Mouse (Mus musculus): ENCODE results near the gene Tmprss11g. TPM values are rescaled to one million over a fixed set of nuclear protein-coding genes. Genes with fewer than 3 reads are reported as not detected.

Gene Tmprss11g
- polyA plus RNA-seq (2015; fragmentation: Nextera tagmentation; extraction: Ambion mirVana), result not detected in 2 replicates

DNA sequence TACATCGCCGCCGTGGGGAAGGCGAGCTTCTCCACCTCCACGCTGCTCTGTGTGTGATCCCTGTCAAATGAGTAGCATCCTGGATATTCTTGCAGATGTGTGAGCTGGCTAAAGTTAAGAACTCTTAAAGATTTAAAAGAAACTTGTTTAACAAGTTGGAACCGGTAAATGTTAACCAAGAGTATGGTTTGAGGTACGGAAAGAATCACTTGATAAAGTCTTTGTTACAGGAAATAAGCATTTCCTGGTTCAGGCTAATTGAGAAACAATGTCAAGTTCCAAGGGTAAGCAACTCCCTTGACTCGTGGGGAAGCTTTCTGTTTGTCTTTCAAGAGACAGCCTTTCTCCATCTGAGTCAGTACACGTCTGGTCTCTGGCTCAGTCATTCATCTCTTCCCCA lies at the start of gene Tmprss11g:
TSS of gene Tmprss11g (minus strand) at position 101 of the 400 bp plus-strand sequence.
- Histone ChIP-seq H3K4me1 (replicated peaks; ENCODE audit: control insufficient read depth, insufficient read depth, low read length) (no peaks in the 10 kb centered on the region), H3K9me3 (ENCODE audit: control insufficient read depth) (no peaks in the 10 kb centered on the region), H3K4me2 (replicated peaks; ENCODE audit: low read depth) (no peak within 1 kb of the TSS), H3K27ac (ENCODE audit: low read depth, low read length) (no peak within 1 kb of the TSS), H3K27me3 (replicated peaks; ENCODE audit: control insufficient read depth, insufficient read depth, low read length) (no peaks in the 10 kb centered on the region), H3K4me3 (ENCODE audit: low read depth, low read length) (no peak within 1 kb of the TSS), H3K36me3 (ENCODE audit: control insufficient read depth, insufficient read depth) (no peaks in the 10 kb centered on the region), H3K9ac (ENCODE audit: low read depth, low read length) (no peak within 1 kb of the TSS)
- WGBS, result 68% methylated on average over 9 of the region's 9 CpGs
- TF ChIP-seq CTCF (IDR thresholded peaks at IDR 0.05; ENCODE audit: low read depth), result no peak
- ATAC-seq, result no peak

DNA sequence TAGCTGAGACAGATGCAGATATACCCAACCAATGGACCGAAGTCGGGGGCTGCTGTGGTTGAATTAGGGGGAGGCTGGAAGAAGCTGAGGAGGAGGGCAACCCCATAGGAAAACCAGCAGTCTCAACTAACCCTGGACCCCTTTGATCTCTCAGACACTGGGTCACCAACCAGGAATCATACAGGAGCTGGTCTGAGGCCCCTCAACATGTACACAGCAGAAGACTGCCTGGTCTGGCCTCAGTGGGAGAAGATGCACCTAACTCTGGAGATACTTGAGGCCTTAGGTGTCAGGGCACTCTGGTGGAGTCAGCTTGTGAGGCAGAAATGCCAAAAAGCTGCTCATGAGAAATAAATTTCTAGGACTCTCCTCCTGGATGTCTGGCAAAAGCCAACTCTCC lies 28.3 kb upstream of the Tmprss11g start:
- H3K4me2 ChIP-seq (replicated peaks; ENCODE audit: low read depth), result no peak overlapping the region
- no peaks in the 10 kb centered on the region for H3K27me3 ChIP-seq (replicated peaks; ENCODE audit: control insufficient read depth, insufficient read depth, low read length)
- WGBS, result 97% methylated on average over 2 of the region's 2 CpGs
- H3K36me3 ChIP-seq (ENCODE audit: control insufficient read depth, insufficient read depth), result no peaks in the 10 kb centered on the region
- H3K9me3 ChIP-seq (ENCODE audit: control insufficient read depth), result no peaks in the 10 kb centered on the region
- H3K27ac ChIP-seq (ENCODE audit: low read depth, low read length), result no peak overlapping the region
- no peak for TF ChIP-seq CTCF (IDR thresholded peaks at IDR 0.05; ENCODE audit: low read depth)
- no peak for ATAC-seq
- no peak overlapping the region for H3K4me3 ChIP-seq (ENCODE audit: low read depth, low read length)
- H3K9ac ChIP-seq (ENCODE audit: low read depth, low read length), result no peak overlapping the region
- no peaks in the 10 kb centered on the region for H3K4me1 ChIP-seq (replicated peaks; ENCODE audit: control insufficient read depth, insufficient read depth, low read length)

DNA sequence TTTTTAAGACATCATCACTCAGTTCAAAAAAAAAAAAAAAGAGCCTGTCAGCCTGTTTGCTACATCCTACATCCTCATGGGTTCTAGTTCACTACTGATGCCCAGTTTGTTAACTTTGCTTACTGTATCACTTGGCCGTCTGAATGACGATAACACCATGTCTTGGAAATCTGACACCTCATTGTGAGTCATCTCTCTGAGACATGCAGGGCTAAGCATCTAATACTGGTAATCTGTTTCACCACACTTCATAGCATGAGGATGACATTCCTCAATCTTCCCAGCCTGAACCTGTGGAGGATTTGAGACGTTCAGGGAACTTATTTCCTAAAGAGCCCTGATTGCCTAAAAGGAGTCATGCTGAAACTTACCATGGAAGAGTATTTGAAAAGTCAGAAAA lies 22.2 kb upstream of the Tmprss11g start:
- no peak overlapping the region for H3K9ac ChIP-seq (ENCODE audit: low read depth, low read length)
- H3K27ac ChIP-seq (ENCODE audit: low read depth, low read length), result no peak overlapping the region
- no peak overlapping the region for H3K4me3 ChIP-seq (ENCODE audit: low read depth, low read length)
- no peaks in the 10 kb centered on the region for H3K36me3 ChIP-seq (ENCODE audit: control insufficient read depth, insufficient read depth)
- no peak for TF ChIP-seq CTCF (IDR thresholded peaks at IDR 0.05; ENCODE audit: low read depth)
- ATAC-seq, result no peak
- 79% methylated on average over 3 of the region's 3 CpGs for WGBS
- H3K27me3 ChIP-seq (replicated peaks; ENCODE audit: control insufficient read depth, insufficient read depth, low read length), result no peaks in the 10 kb centered on the region
- no peak overlapping the region for H3K4me2 ChIP-seq (replicated peaks; ENCODE audit: low read depth)
- no peaks in the 10 kb centered on the region for H3K4me1 ChIP-seq (replicated peaks; ENCODE audit: control insufficient read depth, insufficient read depth, low read length)
- no peaks in the 10 kb centered on the region for H3K9me3 ChIP-seq (ENCODE audit: control insufficient read depth)

DNA sequence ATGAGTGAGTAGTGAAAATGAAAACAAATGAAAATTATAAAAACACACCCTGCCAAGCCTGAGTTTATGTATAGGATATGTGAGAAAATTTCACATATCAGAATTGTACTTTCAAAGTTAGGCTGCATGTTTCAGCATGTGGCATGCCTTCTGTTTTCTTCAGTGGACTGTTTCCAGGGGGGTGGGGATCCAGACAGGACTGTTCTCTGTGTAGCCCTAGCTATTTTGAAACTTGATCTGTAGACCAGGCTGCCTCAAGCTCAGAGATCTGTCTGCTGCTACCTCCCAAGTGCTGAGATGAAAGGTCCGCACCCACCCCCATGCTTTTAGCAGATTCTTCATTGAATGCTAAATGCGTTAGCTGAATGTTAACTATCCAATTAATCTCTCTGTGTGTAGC lies 10.3 kb upstream of the Tmprss11g start:
- no peak overlapping the region for H3K27ac ChIP-seq (ENCODE audit: low read depth, low read length)
- no peak for TF ChIP-seq CTCF (IDR thresholded peaks at IDR 0.05; ENCODE audit: low read depth)
- H3K9ac ChIP-seq (ENCODE audit: low read depth, low read length), result no peak overlapping the region
- no peak overlapping the region for H3K4me3 ChIP-seq (ENCODE audit: low read depth, low read length)
- H3K36me3 ChIP-seq (ENCODE audit: control insufficient read depth, insufficient read depth), result no peaks in the 10 kb centered on the region
- H3K27me3 ChIP-seq (replicated peaks; ENCODE audit: control insufficient read depth, insufficient read depth, low read length), result no peaks in the 10 kb centered on the region
- no peak overlapping the region for H3K4me2 ChIP-seq (replicated peaks; ENCODE audit: low read depth)
- no peaks in the 10 kb centered on the region for H3K4me1 ChIP-seq (replicated peaks; ENCODE audit: control insufficient read depth, insufficient read depth, low read length)
- no peaks in the 10 kb centered on the region for H3K9me3 ChIP-seq (ENCODE audit: control insufficient read depth)
- ATAC-seq, result no peak
- WGBS, result 81% methylated on average over 2 of the region's 2 CpGs

DNA sequence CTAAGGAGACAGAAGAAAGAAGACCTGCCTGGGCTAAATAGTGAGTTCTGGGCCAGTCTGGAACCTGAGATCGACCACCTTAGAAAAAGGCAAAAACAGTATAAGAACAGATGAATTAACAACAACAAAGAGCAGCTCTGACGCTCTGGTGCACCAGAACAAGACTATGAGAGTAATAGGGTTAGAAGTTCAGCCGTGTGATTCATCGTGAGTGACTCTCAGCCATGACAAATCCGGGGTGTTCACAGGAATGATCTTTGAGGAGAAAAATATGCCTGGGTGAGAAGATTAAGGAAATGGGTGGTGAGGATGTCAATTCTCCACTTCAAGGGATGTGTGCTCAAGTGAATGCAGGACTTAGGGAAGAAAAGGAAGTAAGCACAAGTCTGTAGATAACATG lies 6.9 kb downstream of the Tmprss11g start:
- Histone ChIP-seq H3K27me3 (replicated peaks; ENCODE audit: control insufficient read depth, insufficient read depth, low read length) (no peaks in the 10 kb centered on the region), H3K9me3 (ENCODE audit: control insufficient read depth) (no peaks in the 10 kb centered on the region), H3K4me3 (ENCODE audit: low read depth, low read length) (no peak overlapping the region), H3K36me3 (ENCODE audit: control insufficient read depth, insufficient read depth) (no peaks in the 10 kb centered on the region), H3K27ac (ENCODE audit: low read depth, low read length) (no peak overlapping the region), H3K4me1 (replicated peaks; ENCODE audit: control insufficient read depth, insufficient read depth, low read length) (no peaks in the 10 kb centered on the region), H3K9ac (ENCODE audit: low read depth, low read length) (no peak overlapping the region), H3K4me2 (replicated peaks; ENCODE audit: low read depth) (no peak overlapping the region)
- ATAC-seq, result no peak
- 81% methylated on average over 5 of the region's 5 CpGs for WGBS
- TF ChIP-seq CTCF (IDR thresholded peaks at IDR 0.05; ENCODE audit: low read depth), result no peak

DNA sequence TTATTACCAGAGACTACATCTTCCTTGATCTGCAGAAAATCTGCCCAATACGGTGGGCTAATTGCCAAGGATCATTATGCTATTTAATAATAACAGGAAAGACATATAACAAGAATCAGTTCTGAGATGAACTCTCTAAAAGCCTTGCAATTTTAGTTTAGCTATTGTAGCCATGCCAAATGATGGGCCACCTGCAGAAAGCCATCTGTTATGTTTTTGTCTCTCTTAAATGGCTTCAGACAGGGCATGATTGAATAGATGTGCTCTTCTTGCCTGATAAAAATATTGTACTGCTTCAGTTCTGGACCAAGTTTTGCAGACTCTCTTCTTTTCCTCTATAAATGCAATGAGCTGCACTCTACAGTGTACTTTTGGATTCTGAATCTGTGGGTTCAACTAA lies 24.9 kb downstream of the Tmprss11g start:
- H3K36me3 ChIP-seq (ENCODE audit: control insufficient read depth, insufficient read depth), result no peaks in the 10 kb centered on the region
- ATAC-seq, result no peak
- no peaks in the 10 kb centered on the region for H3K4me1 ChIP-seq (replicated peaks; ENCODE audit: control insufficient read depth, insufficient read depth, low read length)
- no peak overlapping the region for H3K4me2 ChIP-seq (replicated peaks; ENCODE audit: low read depth)
- no peak overlapping the region for H3K9ac ChIP-seq (ENCODE audit: low read depth, low read length)
- H3K27me3 ChIP-seq (replicated peaks; ENCODE audit: control insufficient read depth, insufficient read depth, low read length), result no peaks in the 10 kb centered on the region
- no peak for TF ChIP-seq CTCF (IDR thresholded peaks at IDR 0.05; ENCODE audit: low read depth)
- 56% methylated on average over 1 of the region's 1 CpGs for WGBS
- H3K4me3 ChIP-seq (ENCODE audit: low read depth, low read length), result no peak overlapping the region
- H3K9me3 ChIP-seq (ENCODE audit: control insufficient read depth), result no peaks in the 10 kb centered on the region
- H3K27ac ChIP-seq (ENCODE audit: low read depth, low read length), result no peak overlapping the region

DNA sequence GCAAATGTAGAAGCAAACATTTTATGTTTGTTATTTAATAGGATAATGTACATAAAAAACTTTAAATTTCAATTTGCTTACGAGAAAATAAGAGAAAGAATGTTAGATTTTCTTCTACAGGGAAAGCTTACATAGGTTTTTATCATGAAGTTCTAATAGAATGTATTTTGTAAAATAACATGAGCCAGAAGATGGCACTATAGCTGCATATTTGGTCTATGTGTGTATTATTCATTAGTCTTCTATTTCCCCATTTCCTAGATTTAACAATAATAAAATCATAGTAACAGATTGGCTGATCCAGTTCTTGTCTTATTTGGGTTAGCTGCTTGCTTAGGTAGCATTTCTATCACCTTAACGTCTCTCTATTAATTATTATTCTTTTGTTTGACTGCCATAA lies 35.8 kb downstream of the Tmprss11g start:
- Histone ChIP-seq H3K36me3 (ENCODE audit: control insufficient read depth, insufficient read depth) (no peaks in the 10 kb centered on the region), H3K9ac (ENCODE audit: low read depth, low read length) (no peak overlapping the region), H3K27ac (ENCODE audit: low read depth, low read length) (no peak overlapping the region), H3K4me3 (ENCODE audit: low read depth, low read length) (no peak overlapping the region), H3K4me1 (replicated peaks; ENCODE audit: control insufficient read depth, insufficient read depth, low read length) (no peaks in the 10 kb centered on the region), H3K27me3 (replicated peaks; ENCODE audit: control insufficient read depth, insufficient read depth, low read length) (no peaks in the 10 kb centered on the region), H3K4me2 (replicated peaks; ENCODE audit: low read depth) (no peak overlapping the region), H3K9me3 (ENCODE audit: control insufficient read depth) (no peaks in the 10 kb centered on the region)
- 52% methylated on average over 2 of the region's 2 CpGs for WGBS
- no peak for ATAC-seq
- peak; percentile 54 for TF ChIP-seq CTCF (IDR thresholded peaks at IDR 0.05; ENCODE audit: low read depth)

Measured in intestine, postnatal 0 days (tissue).